Mouse (Mus musculus) limb, embryonic 14.5 days (tissue): ENCODE data around the gene Olfr1411. TPM values are rescaled to one million over a fixed set of nuclear protein-coding genes. Genes with fewer than 3 reads are reported as not detected.

Experiments
- ATAC-seq: fragments of 200-750 bp; cut with Nextera tagmentation; 2 replicates; pipeline ENCODE4 v1.8.0; 2017; ENCODE audit warnings: low read depth, moderate number of reproducible peaks, moderate TSS enrichment; ENCODE audit not compliant: low FRiP score
- DNase-seq: peaks from one replicate; pipeline ENCODE4 v3.0.0-alpha.2; 2015; ENCODE audit warnings: low spot score
- H3K27ac ChIP-seq: fragments of 300-500 bp; sonication (generic); replicated peaks from 2 replicates; pipeline ENCODE4 v1.5.1; 2014; ENCODE audit warnings: low read depth, mild to moderate bottlenecking, low read length, moderate library complexity, mixed read lengths
- H3K27me3 ChIP-seq: fragments of 300-500 bp; sonication (generic); 2 replicates; pipeline ENCODE4 v1.6.1; 2014; ENCODE audit warnings: low read length, mixed read lengths; ENCODE audit not compliant: control insufficient read depth, insufficient read depth
- H3K36me3 ChIP-seq: fragments of 300-500 bp; sonication (generic); 2 replicates; pipeline ENCODE4 v1.6.1; 2014; ENCODE audit warnings: mild to moderate bottlenecking, low read length, moderate library complexity, mixed read lengths; ENCODE audit not compliant: control insufficient read depth, insufficient read depth
- H3K4me1 ChIP-seq: fragments of 300-500 bp; sonication (generic); 2 replicates; pipeline ENCODE4 v1.6.1; 2014; ENCODE audit warnings: antibody characterized with exemption, low read length, mixed read lengths; ENCODE audit not compliant: control insufficient read depth, insufficient read depth
- H3K4me2 ChIP-seq: fragments of 300-500 bp; sonication (generic); replicated peaks from 2 replicates; pipeline ENCODE4 v1.6.1; 2014; ENCODE audit warnings: low read depth, mild to moderate bottlenecking, low read length, moderate library complexity; ENCODE audit not compliant: severe bottlenecking
- H3K4me3 ChIP-seq: fragments of 300-500 bp; sonication (generic); replicated peaks from 2 replicates; pipeline ENCODE4 v1.5.1; 2014; ENCODE audit warnings: low read length
- H3K9ac ChIP-seq: fragments of 300-500 bp; sonication (generic); 2 replicates; pipeline ENCODE4 v1.6.1; 2014; ENCODE audit warnings: mild to moderate bottlenecking, low read depth, low read length, moderate library complexity; ENCODE audit not compliant: severe bottlenecking
- H3K9me3 ChIP-seq: fragments of 300-500 bp; sonication (generic); 2 replicates; pipeline ENCODE4 v1.6.1; 2016; ENCODE audit warnings: low read length; ENCODE audit not compliant: control insufficient read depth
- POLR2A ChIP-seq: fragments of 200-500 bp; IDR thresholded peaks from 2 replicates; pipeline ENCODE4 v1.8.0; 2012; ENCODE audit warnings: inconsistent platforms, mild to moderate bottlenecking, moderate library complexity, borderline replicate concordance; ENCODE audit not compliant: insufficient read depth, insufficient read length; ENCODE audit errors: extremely low read depth
- WGBS: fragments of 180-500 bp; shearing (Covaris S2); extraction: QIAGEN DNeasy Blood & Tissue Kit; methylation state at CpG from one replicate; pipeline ENCODE4 v1.1.7; 2014; 5-methylcytosine and 5-hydroxymethylcytosine counted together
- polyA plus RNA-seq, 2 experiments: library from polyadenylated mRNA; depleted of rRNA in 1 of 2; stranded (reverse) in 1 of 2; unstranded in 1 of 2; fragments of >200 nt; fragmentation: Nextera tagmentation in 1 of 2; extraction: Ambion mirVana in 1 of 2; gene quantifications; 2 replicates each; pipeline versions ENCODE4 v1.2.1 to v1.2.3; 2012 to 2014

The Olfr1411 gene
- not detected in 2 replicates for polyA plus RNA-seq (2012; rRNA removed)
- not detected in 2 replicates for polyA plus RNA-seq (2014; fragmentation: Nextera tagmentation; extraction: Ambion mirVana)

DNA sequence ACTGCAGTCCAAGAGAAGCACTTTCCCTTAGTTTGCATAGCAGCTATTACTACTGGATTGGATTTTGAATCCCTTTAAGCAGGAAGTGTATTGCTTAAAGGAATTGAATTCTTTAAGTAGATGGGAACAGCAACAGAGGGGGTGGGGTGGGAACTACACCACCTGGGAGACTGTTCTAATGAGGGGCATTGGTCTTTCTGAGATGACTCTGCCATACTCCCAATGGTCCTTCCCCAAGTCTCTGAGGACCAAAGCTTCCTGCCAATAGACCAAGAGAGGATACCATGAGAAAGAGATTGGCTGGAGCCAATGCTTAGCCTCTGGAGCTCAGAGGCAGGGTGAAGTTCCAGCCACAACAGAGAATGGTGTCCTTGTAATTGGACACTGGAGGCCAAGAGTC lies at the start of gene Olfr1411:
TSS of gene Olfr1411 (plus strand) at position 301 of the 400 bp plus-strand sequence.
- Histone ChIP-seq H3K27ac (no peak within 1 kb of the TSS), H3K9me3 (no peaks in the 10 kb centered on the region), H3K27me3 (no peaks in the 10 kb centered on the region), H3K36me3 (no peaks in the 10 kb centered on the region), H3K4me3 (no peak within 1 kb of the TSS), H3K4me2 (no peak within 1 kb of the TSS), H3K4me1 (no peaks in the 10 kb centered on the region), H3K9ac (no peak within 1 kb of the TSS)
- no peak for TF ChIP-seq POLR2A
- ATAC-seq (no peak), DNase-seq (no peak)

DNA sequence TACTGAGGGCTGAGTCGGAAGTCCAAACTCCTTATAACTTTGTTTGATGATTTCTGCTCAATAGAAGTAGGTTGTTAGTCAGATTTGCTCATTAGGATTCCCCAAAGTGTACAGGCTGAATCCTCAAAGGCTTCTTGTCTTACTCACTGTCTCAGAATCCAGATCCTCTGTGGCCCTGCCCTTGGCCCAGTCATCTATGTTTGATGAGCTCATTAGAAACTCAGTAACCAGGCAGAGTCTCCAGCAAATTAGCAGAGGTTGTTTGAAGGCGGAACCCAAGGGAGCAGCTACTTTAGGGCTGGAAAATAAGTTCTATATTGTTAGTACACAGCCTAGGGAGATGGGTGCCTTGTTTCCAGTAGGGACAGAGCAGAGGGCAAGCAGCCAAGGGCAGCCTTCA lies 48.3 kb upstream of the Olfr1411 start:
- Histone ChIP-seq H3K27ac (no peak overlapping the region), H3K9ac (no peak overlapping the region), H3K4me2 (no peak overlapping the region), H3K4me1 (no peaks in the 10 kb centered on the region), H3K27me3 (no peaks in the 10 kb centered on the region), H3K36me3 (no peaks in the 10 kb centered on the region), H3K9me3 (no peaks in the 10 kb centered on the region), H3K4me3 (no peak overlapping the region)
- DNase-seq (no peak), ATAC-seq (no peak)
- WGBS = 74% methylated on average over 2 of the region's 2 CpGs
- no peak for TF ChIP-seq POLR2A

DNA sequence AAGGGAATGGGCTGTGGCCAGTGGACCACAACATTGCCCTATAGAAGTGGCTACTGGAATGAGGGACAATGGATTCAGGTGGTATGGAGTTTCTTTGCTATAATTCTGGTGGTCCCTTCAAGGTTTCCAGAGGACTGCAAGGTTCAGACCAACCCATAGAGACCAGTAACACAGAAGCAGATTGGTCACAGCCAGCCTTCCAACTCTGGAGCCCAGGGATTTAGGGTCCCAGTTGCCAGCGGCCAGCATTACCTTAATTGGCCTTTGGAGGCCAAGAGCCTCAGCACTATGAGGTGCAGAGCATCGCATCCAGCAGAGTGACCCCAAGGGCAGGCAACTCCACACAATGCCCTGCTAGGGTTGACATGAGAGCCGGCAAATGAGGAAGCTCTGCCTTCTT lies 23.2 kb upstream of the Olfr1411 start, which contains the start of gene Olfr1413:
TSS of gene Olfr1413 (plus strand) at position 301 of the 400 bp plus-strand sequence.
- H3K27me3 ChIP-seq = no peaks in the 10 kb centered on the region
- ATAC-seq (no peak), DNase-seq (no peak)
- no peak for TF ChIP-seq POLR2A
- H3K9me3 ChIP-seq = no peaks in the 10 kb centered on the region
- H3K27ac ChIP-seq = no peak within 1 kb of the TSS
- H3K9ac ChIP-seq = no peak within 1 kb of the TSS
- 86% methylated on average over 3 of the region's 3 CpGs for WGBS
- no peaks in the 10 kb centered on the region for H3K36me3 ChIP-seq
- no peak within 1 kb of the TSS for H3K4me2 ChIP-seq
- no peak within 1 kb of the TSS for H3K4me3 ChIP-seq
- no peaks in the 10 kb centered on the region for H3K4me1 ChIP-seq

- Histone ChIP-seq H3K27ac (no peak within 1 kb of the TSS), H3K9ac (no peak within 1 kb of the TSS), H3K4me1 (no peaks in the 10 kb centered on the region), H3K36me3 (no peaks in the 10 kb centered on the region), H3K27me3 (no peaks in the 10 kb centered on the region), H3K4me3 (no peak within 1 kb of the TSS), H3K9me3 (no peaks in the 10 kb centered on the region), H3K4me2 (no peak within 1 kb of the TSS)
- DNase-seq (no peak), ATAC-seq (no peak)
- no peak for TF ChIP-seq POLR2A
- 79% methylated on average over 2 of the region's 2 CpGs for WGBS
These were observed 8.7 kb upstream of the Olfr1411 start, which contains the start of gene Olfr1412 for GRCm38 (mm10) chr1:92585479-92585878. Olfr1412 (plus strand) TSS chr1:92585779.

- Histone ChIP-seq H3K4me1 (no peaks in the 10 kb centered on the region), H3K4me2 (no peak overlapping the region), H3K27me3 (no peaks in the 10 kb centered on the region), H3K27ac (no peak overlapping the region), H3K9ac (no peak overlapping the region), H3K9me3 (no peaks in the 10 kb centered on the region), H3K4me3 (no peak overlapping the region), H3K36me3 (no peaks in the 10 kb centered on the region)
- no peak for TF ChIP-seq POLR2A
- 86% methylated on average over 3 of the region's 3 CpGs for WGBS
- ATAC-seq (no peak), DNase-seq (no peak)
These were observed 1.8 kb downstream of the Olfr1411 start for GRCm38 (mm10) chr1:92596019-92596418.

DNA sequence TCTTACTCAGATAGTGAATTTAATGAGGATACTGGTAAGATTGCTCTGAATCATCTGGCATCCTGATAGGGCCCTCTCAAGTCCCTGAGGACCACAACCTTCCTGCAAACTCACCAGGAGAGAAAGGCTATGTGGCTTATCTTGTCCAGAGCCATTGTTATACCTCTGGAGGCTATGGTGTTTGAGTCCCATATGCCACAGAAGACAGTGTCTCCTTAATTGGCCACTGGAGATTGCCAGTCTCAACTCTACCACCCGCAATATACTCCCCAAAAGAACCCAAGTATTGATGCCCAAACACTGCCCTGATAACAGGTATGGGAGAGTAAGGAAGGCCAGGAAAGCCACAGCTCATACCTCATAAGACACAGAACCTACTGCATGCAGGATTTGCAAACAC lies 11.3 kb downstream of the Olfr1411 start, which contains the start of gene Olfr1410:
TSS of gene Olfr1410 (plus strand) at position 301 of the 400 bp plus-strand sequence.
- Histone ChIP-seq H3K36me3 (no peaks in the 10 kb centered on the region), H3K4me1 (no peaks in the 10 kb centered on the region), H3K4me2 (no peak within 1 kb of the TSS), H3K4me3 (no peak within 1 kb of the TSS), H3K27ac (no peak within 1 kb of the TSS), H3K27me3 (no peaks in the 10 kb centered on the region), H3K9ac (no peak within 1 kb of the TSS), H3K9me3 (no peaks in the 10 kb centered on the region)
- ATAC-seq = no peak
- no peak for DNase-seq
- TF ChIP-seq POLR2A = no peak
- WGBS = 94% methylated on average over 1 of the region's 1 CpGs
